Mouse (Mus musculus) frontal cortex, postnatal 14 days (tissue): ENCODE measurements around the gene Best1.

Experiments
- DNase-seq, 2 experiments: peaks; one replicate each; pipeline ENCODE4 v3.0.0; 2022; ENCODE audit warnings: low spot score in 2 of 2

Best1 gene

DNA sequence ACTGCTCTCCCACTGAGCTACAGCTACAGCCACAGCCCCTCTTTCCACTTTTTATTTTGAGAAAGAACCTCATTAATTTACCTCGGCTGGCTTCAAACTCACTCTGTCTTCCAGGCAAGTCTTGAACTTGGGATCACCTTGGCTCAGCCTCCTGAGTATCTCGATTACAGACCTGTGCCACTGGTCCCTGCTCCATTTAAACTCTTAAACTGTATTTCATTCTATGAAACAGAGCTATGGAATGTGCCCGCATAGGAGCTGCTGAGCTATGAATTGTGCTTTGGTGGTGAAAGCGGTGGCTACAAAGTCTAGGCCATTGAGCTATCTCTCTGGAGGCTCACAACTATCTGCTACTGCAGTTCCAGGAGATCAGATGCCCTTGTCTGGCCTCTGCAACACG is 43.5 kb downstream of the Best1 start:
- DNase-seq: no peak

DNA sequence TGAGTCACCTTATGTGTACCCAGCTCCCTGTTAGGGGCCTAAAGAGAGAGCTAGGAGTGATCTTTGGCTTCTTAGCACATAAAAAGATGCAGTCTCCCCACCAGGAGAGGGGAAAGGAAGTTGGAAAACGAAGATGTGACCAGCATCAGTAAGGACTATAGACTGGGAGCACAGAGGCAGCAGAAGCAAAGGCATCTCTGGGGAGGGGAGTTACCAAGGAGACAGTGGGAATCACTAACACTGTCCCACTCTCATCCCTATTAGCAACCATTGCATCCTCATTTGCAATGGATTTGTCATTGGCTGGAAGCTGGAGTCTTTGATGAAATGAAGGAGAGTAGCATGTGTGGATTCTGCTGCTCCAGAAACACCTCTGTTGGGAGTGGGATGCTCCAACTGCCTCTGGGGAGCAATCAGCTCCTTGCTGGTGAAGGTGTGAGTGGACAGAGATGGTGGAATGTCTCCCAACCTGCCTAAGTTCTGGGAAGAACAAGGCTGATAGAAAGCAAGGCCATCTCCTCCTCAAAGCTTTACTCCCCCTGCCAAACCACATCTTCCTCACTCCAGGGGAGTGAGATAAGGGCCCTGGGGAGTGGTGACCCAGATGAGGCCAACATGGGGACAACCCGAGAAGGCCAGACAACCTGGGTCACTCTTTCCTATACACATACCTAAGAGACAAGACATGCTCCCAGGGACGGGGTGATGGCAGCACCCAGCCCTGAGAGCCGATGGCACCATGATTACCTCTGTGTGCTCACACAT is 44.6 kb downstream of the Best1 start:
- DNase-seq: no peak

DNA sequence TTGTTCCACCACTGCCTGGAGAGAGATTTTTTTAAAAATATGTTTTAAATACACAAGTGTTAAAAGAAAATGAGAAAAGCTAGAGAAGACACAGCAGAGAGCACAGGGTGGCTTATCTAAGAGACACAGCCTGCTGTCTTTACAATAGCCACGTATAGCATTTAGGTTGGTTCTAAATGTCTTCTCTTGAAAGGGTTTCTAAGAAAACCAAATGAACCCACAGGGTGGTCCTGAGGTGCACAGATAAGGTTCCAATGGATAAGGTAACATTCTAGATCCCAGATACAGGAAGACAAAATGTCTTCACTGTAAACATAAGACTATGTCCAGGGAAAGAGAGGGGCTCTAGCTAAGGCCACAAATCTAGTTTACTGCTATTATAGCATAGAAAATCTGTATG is 46.0 kb downstream of the Best1 start:
- no peak for DNase-seq

DNA sequence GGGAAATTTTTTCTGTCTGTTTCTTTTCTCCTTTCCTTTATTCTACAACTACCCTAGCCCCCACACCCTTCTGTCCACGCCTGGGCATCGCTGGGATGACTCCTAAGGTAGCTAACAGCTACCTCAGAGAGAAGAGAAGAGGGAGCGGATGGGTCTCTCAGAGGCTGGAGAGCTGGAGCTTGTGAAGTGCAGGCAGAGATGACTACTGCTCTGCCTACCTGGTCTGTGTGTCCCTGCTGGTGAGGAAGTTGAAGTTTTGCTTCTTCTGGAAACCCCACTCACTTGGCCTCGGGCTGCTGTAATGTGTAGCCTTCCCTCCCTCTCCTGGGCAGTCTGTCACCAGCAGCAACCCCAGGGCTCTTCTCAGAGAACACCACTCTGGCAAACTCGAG is 46.6 kb downstream of the Best1 start:
- no peak for DNase-seq

DNA sequence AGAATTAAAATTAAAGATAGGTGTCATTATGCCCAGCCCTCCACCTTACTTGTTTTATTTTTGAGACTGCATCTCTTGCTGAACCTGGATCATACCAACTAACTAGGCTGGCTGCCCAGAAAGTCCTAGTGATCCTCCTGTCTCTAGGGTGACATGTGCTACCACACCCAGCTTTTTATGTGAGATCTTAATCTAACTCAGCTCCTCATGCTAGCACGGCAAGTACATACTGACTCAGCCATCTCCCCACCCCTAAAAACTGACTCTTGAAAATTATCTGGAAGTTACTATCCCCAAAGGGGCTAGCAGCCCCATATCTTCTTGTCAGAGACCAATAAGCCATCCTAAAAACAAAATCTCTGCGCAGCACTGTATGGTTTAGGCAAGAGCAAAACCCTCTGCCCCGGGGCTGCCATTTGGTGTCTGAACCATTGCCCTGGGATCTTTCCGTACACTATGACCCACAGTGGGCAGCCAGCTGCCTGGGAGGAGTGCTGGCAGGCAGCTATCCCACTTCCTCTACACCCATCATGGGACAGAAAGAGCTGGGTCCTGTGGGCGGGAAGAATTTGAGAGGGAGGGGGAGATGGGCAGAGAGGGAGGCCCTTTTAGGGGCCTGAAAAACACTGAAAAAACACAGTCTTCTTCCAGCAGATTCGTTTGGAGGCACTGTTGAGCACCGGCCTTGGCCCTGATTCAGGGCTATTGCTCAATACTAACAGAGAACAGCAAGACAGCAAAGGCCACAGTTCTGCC is 47.2 kb downstream of the Best1 start:
- DNase-seq: peak in 1 of 2 experiments; percentile 35

DNA sequence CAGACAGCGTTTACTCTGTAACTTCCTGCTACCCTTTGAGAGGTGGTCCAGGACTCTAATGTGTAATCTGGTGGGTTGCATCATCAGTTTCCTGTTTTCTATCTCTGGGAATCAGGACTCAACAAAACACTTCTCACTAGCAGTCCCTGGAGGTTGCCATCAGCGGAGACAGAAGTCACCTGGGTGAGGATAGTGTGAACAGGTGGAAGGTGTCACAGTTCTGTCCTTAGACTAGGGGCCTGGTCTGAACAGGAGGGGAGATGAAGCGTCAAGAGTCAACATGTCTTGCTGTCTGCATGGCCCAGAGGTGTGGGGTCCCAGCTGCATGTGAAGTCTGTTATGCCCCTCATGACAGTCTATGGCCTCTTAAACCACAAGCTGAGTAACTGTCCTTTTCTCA is 48.5 kb downstream of the Best1 start:
- DNase-seq: no peak

DNA sequence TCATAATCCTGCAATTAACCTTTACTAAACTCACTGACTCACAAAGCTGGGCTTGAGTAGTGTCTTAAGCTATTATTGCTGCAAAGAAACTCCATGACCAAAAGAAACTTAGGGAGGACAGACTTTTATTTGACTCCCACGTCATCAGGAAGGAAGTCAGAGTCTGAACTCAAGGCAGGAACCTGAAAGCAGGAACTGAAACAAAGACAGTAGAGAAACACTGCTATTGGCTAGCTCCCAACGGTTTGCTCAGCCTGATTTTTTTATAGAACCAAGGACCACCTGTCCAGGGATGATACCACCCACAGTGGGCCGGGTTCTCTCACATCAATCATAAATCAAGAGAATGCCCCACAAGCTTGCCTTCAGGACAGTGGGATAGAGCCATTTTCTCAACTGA is 49.0 kb downstream of the Best1 start:
- no peak for DNase-seq

DNA sequence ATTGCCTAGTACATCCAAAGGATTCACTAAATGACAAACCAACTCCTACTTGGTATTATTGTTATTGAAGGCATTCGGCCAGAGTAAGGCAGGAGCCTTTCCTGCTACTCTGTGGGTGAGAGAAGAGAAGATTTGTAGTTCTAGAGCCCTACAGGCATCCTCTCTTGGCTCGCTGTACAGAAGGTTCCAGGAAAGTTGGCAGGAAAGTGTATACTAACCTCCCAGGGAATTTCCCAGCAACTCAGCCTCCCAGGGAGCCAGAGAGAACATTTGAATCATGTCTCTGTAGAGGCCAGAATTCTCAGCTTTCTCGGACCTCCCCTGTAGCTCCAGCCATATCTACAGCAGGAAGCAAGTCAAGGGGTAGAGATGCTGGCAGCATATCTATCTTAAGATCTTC is 54.4 kb downstream of the Best1 start:
- DNase-seq: no peak

DNA sequence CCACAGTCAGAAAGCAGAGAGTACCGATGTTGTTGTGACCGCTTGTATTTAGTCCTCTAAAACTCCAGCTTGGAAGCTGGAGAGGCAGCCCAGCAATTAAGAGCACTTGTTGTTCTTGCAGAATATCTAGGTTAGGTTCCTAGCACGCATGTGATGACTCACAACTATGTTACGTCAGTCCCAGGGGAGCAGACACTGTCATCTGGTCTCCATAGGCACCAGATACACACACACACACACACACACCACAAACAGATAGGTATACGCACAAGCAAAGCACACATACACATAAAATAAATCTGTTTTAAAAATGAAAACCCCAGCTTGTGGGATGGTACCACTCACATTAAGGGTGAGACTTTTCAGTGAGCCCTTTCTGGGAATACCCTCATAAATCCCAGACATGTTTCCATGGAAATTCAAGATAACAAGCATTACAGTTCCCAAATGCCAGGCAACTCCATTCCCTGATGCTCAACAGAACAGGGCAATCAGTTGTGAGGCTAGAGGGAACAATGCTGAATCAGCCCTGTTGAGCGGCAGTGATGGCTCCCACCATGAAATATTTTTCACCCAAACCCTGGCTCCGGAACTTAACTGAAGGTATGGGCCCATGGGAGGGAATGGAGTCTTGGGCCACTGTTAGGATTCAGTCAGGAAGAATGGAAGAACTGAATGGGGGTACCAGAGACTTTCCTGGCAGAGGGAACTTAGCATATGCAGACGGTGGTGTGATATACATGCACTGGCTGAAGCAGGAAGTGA is 55.5 kb downstream of the Best1 start:
- no peak for DNase-seq

DNA sequence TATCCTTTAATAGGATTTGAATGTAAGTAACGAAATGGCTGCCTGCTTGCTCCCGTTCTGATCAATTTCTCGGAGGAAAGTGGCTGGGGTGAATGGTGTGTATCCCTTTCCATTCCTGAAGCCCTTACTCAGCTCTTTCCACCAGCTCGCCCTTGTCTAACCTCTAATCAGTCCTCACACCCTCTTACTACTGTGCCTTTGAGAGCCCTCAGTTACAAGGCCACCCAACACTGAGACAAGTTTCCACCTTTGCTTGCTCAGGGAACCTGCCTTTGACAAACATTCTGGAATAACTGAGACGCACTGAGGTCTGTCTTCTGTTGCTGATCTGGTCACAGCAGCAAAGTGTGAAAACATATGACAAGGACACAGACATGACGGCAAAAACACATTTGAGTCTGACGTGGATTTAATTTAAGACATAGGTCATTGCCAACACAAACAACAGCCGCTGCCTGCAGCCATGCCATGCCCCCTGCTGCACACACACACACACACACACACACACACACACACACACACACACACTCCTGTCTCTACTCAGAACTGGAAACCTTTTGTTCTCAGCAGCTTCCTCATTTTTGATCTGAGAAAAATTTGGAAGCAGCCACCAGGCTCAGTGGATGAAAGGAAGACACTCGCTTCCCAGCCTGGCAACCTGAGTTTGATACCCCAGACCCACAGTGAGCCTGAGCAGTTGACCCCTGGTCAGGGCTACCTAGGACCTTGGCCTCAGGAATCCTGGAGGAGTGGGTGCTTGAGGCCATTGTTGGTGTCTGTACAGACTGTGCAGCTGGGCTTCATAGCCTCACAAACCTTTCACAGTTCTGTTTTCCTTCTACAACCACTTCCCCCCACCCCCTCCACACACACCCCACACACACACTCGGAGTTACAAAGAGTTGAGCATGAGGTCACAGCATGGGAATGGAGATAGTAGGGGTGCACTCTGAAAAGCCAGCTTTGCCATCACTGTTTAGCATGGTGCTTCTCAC is 58.6 kb downstream of the Best1 start:
- DNase-seq: no peak

DNA sequence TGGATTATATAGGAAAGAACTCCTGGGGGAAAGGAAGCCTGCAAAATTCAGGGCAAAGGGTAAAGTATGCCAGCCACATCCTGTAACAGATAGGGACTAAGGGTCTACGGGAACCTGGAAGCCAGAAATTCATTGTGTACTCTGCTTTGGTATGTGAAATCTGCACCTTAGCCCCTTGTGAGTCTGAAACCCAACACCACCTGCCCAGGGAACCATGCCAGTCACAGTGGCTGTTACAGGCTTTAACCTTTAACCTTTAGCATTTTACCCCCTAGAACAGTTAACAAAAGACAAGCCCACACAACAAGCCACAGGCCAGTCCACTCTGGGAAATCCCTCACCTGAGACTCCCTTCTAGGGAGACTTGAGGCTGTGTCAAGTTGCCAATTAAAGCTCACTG is 59.6 kb downstream of the Best1 start:
- DNase-seq: no peak

DNA sequence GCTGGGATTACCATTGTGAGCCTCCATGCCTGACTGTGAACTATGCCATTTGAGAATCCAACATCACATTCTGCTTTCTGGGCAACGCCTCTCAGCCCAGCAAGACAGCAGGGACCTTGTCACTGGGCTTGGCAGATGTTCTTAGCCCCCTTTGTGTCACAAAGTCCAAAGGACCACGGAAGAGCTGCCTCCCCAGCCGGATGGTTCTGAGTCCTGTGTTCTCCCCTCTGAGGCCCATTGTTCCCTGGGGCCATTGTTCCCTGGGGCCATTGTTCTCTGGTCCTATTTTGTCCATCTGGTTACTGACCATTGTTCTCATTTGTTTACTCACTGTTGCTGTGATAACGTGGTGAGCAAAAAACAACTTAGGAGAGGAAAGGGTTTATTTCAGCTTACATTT is 60.5 kb downstream of the Best1 start:
- DNase-seq: no peak

DNA sequence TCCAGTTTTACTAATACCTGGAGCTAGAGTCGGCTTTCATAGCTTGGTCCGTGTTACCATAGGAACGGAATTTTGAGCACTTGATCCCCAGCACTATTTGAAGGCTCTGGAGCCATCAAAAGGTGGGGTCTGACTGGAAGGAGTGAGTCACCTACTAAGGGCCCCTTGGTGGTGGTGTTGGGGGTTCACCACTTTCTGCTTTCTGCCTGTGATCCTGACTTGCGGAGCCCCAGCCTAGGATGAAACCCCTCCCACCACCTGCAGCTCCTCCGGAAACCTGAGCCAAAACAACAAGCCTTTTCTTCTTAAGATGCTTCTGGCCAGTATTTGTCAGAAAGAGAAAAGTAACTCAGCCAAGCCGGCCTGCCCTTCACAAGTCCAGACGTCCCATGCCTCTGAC is 61.6 kb downstream of the Best1 start:
- DNase-seq: no peak

DNA sequence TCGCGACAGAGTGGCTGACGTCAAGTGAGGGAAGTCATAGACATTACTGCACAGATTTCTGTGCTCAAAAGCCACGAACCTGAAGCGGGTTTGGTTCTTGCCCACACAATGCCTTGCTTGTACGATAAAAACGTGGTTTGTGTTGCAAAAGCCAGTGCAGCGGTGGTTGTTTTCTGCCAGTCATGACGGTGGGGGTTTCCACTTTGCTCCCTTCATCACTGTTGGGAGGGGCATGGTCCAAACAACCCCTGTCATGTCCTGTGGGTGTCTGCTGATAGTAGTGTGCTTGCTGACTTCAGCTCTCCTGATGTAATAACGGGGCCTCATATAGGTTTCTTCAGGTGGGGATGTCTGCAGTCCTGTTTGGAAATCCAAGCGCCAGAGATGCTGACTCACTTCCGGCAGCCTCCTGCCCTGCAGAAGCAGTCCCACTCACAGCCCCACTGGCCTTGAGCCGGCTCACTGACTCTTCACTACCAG is 62.6 kb downstream of the Best1 start:
- DNase-seq: no peak

DNA sequence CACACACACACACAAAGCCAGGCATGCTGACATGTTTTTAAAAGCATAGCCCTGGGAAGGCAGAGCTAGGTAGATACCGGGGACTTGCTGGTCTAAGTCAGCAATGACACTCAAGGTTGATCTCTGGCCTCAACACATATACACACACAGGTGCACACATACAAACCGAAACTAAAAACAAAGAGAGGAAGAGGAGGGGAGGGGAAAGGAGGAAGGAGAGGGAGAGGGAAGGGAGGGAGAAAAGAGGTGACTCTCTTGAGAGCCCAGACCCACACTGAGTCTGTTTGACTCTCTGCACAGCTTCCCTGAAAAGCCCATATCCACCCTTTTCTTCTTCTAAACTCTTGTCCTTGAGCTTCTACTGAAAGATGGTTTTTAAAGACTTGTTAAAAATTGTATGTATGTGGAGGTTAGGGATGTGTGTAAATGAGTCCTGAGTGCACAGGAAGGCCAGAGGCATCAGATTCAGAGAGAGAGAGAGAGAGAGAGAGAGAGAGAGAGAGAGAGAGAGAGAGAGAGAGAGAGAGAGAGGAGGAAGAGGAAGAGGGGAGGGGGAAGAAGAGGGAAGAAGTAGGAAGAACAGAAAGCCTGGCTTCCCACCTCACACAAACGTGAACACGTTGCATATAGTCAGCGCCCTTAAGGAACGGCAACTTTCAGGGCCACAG is 63.1 kb downstream of the Best1 start:
- DNase-seq: no peak

DNA sequence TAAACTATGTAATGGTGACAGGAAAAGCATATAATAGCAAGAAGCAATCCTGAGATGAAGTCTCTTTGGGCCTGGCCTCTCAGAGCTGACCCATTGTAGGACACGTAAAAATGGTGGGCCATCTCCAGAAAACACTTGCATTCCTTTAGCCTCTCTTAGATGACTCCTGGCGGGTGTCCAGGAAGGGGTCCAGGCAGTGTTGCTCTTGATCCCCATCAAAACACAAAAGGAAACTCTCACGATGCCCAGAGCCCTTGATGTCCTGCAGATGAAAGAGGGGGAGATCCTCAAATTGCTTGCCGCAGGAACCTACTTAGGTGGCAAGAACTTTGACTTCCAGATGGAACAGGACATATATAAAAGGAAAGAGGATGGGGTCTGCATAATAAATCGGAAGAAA is 64.0 kb downstream of the Best1 start:
- no peak for DNase-seq

DNA sequence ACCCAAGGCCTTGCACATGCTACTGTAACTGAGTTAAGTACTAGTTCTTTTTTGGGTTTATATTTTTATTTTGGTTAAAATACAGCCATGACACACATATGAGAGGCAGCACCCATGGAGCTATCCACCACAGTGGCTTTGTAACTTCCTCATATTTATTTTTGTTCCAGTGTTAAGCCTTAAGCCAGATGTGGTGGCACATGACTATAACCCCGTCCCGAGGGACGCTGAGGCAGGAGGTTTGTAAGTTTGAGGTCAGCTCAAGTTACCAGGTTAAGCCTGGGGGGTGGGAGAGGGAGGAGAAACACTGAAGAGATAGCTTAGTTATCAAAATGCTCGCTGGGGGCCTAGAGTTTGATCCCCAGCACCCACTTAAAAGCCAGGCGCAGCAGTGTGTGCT is 64.9 kb downstream of the Best1 start:
- DNase-seq: no peak
